8 mouse cellular contexts compared by ENCODE assay signal in the genomic region with DNA sequence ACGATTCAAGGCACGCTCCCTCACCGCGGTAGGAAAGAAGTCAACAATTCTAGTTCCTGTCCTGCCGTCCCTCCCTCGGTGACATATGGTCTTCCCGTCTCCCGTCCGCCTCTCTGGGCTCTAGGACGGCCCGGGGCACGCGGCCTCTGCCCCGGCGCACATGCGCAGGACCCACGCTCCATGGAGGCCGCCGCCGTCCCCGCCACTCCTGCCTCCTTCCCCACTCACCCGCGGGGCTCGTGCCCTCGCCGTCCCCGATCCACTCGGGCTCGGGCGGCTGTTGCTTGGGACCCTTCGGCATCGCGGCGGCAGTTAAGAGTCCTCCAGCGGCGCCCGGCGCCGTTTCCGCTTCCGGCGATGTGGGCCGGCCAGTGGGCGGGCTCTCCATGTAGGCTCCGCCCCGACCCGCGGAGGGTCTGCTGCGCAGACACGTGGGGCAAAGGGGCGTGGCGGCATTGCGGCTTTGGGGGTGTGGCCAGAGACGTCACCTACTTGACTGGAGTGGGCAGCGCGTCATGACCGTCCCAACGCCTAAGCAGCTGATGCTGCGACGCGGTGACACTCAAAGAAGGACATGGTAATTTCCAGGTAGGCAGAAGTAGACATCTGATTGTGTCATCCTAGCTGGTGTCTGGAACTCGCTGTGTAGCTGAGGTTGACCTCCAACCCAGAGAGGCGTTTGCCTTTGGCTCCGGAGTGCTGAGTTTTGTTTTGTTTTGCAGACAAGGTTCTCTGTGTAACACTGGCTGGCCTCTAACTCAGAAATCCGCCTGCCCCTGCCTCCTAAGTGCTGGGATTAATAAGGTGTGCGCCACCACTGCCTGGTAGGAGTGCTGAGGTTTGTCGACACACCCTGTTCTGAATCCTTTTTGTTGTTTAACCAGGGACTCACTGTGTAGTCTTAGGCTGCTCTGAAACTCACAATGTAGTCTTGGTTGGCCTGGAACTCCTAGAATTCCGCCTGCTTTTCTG. TPM values are rescaled to one million over a fixed set of nuclear protein-coding genes. Genes with fewer than 3 reads are reported as not detected.
DNase-seq lines count a peak whose midpoint lies in the region; ATAC-seq and TF ChIP-seq lines count a peak whose summit lies in the region.

A gene (minus strand): TSS at position 344 of the 972 bp plus-strand sequence.

- 0 out of 2 replicates have a peak, but pooled peaks have one; percentile 23 for TF ChIP-seq EP300 in lung, postnatal 0 days (IDR thresholded peaks at IDR 0.05)

- H3K4me1 ChIP-seq in hindbrain, embryonic 10.5 days (replicated peaks), result peaks cover 21% of the 10 kb centered on the region
- H3K4me1 ChIP-seq in lung, postnatal 0 days (ENCODE audit: insufficient read depth, low read depth, low read length), result peaks cover 8% of the 10 kb centered on the region; the same call in 1 of the 2 replicates

- H3K36me3 ChIP-seq in hindbrain, embryonic 10.5 days, result peaks cover 54% of the 10 kb centered on the region
- H3K36me3 ChIP-seq in lung, postnatal 0 days (ENCODE audit: insufficient read depth, low read length), result no peaks in the 10 kb centered on the region

- TF ChIP-seq CTCF in lung, postnatal 0 days (IDR thresholded peaks at IDR 0.05), result no peak

- H3K4me2 ChIP-seq in lung, postnatal 0 days (replicated peaks; ENCODE audit: low read depth, low read length), result peak within 1 kb of the TSS; percentile 81

- H3K9ac ChIP-seq in lung, postnatal 0 days (replicated peaks; ENCODE audit: low read depth), result peak within 1 kb of the TSS; percentile 79

- DNase-seq in MN1 (ENCODE audit: low spot score), result peak; percentile 99
- DNase-seq in cerebellum, adult 9-10 months, result peak; percentile 99
- DNase-seq in hindbrain, embryonic 10.5 days (ENCODE audit: low spot score), result peak; percentile 99
- DNase-seq in layer of hippocampus, adult 9-11 months, result peak; percentile 98
- DNase-seq in lung, postnatal 0 days (ENCODE audit: low spot score), result peak; percentile 98
- DNase-seq in ovary, postnatal 14 days (ENCODE audit: low spot score), result peak; percentile 98
- peak; percentile 100 for DNase-seq in thymus, postnatal 14 days

- no peaks in the 10 kb centered on the region for H3K9me3 ChIP-seq in hindbrain, embryonic 10.5 days
- no peaks in the 10 kb centered on the region for H3K9me3 ChIP-seq in lung, postnatal 0 days (ENCODE audit: low read length)

- H3K27ac ChIP-seq in hindbrain, embryonic 10.5 days, result peak within 1 kb of the TSS; percentile 89
- H3K27ac ChIP-seq in lung, postnatal 0 days (ENCODE audit: low read length), result peak within 1 kb of the TSS; percentile 83

- ATAC-seq in frontal cortex, adult (ENCODE audit: low TSS enrichment), result peak; percentile 95
- peak; percentile 98 for ATAC-seq in lung, postnatal 0 days

- H3K4me3 ChIP-seq in hindbrain, embryonic 10.5 days, result peak within 1 kb of the TSS; percentile 93
- peak within 1 kb of the TSS; percentile 87 for H3K4me3 ChIP-seq in lung, postnatal 0 days (ENCODE audit: low read depth, low read length)

- no peaks in the 10 kb centered on the region for H3K27me3 ChIP-seq in hindbrain, embryonic 10.5 days (ENCODE audit: insufficient read depth, poor library complexity, severe bottlenecking)
- no peaks in the 10 kb centered on the region for H3K27me3 ChIP-seq in lung, postnatal 0 days (replicated peaks; ENCODE audit: insufficient read depth, low read length)

- under 1% methylated on average over 68 of the region's 68 CpGs for WGBS in hindbrain, embryonic 10.5 days
- under 1% methylated on average over 63 of the region's 68 CpGs for WGBS in lung, postnatal 0 days

RNA-seq across cellular contexts. Expression of the gene that starts here (rescaled TPM):
- polyA plus RNA-seq in hindbrain, embryonic 10.5 days (2016; fragmentation: Nextera tagmentation; extraction: Ambion mirVana), result 105 and 116 TPM in 2 replicates
- 61.2 and 67.8 TPM in 2 replicates for polyA plus RNA-seq in lung, postnatal 0 days (2015; fragmentation: Nextera tagmentation; extraction: Ambion mirVana)

Comparison
In these comparisons a context has a peak if more than half of its experiments do, and no peak if none do; other contexts are left out.
1. Peak in every context shown above with its lines: DNase-seq, ATAC-seq, H3K4me3 ChIP-seq and H3K27ac ChIP-seq.